Mouse (Mus musculus) midbrain, embryonic 12.5 days (tissue): Measurements from ENCODE around the gene Fkbp6. TPM values are rescaled to one million over a fixed set of nuclear protein-coding genes. Genes with fewer than 3 reads are reported as not detected.
A peak's percentile ranks its signal among the peaks of the same experiment; 100 is the strongest.

ENCODE experiments used
- ATAC-seq: fragments of 200-750 bp; cut with Nextera tagmentation; 2 replicates; pipeline ENCODE4 v1.8.0; 2017; ENCODE audit warnings: low read depth, moderate TSS enrichment, moderate library complexity; ENCODE audit not compliant: low FRiP score
- H3K27ac ChIP-seq: fragments of 300-500 bp; sonication (generic); replicated peaks from 2 replicates; pipeline ENCODE4 v1.5.1; 2016; ENCODE audit warnings: mild to moderate bottlenecking
- H3K27me3 ChIP-seq: fragments of 300-500 bp; sonication (generic); 2 replicates; pipeline ENCODE4 v1.6.1; 2016; ENCODE audit warnings: mild to moderate bottlenecking
- H3K36me3 ChIP-seq: fragments of 300-500 bp; sonication (generic); 2 replicates; pipeline ENCODE4 v1.6.1; 2016
- H3K4me1 ChIP-seq: fragments of 300-500 bp; sonication (generic); 2 replicates; pipeline ENCODE4 v1.6.1; 2016
- H3K4me2 ChIP-seq: fragments of 300-500 bp; sonication (generic); replicated peaks from 2 replicates; pipeline ENCODE4 v1.6.1; 2016; ENCODE audit warnings: mild to moderate bottlenecking, moderate library complexity
- H3K4me3 ChIP-seq: fragments of 300-500 bp; sonication (generic); 2 replicates; pipeline ENCODE4 v1.5.1; 2016; ENCODE audit warnings: mild to moderate bottlenecking
- H3K9ac ChIP-seq: fragments of 300-500 bp; sonication (generic); replicated peaks from 2 replicates; pipeline ENCODE4 v1.6.1; 2016; ENCODE audit warnings: mild to moderate bottlenecking, moderate library complexity
- H3K9me3 ChIP-seq: fragments of 300-500 bp; sonication (generic); 2 replicates; pipeline ENCODE4 v1.6.1; 2016; ENCODE audit warnings: mild to moderate bottlenecking
- WGBS: fragments of 180-500 bp; shearing (Covaris S2); methylation state at CpG from one replicate; pipeline ENCODE4 v1.1.7; 2016; 5-methylcytosine and 5-hydroxymethylcytosine counted together
- polyA plus RNA-seq: library from polyadenylated mRNA; unstranded; fragments of >200 nt; fragmentation: Nextera tagmentation; extraction: Ambion mirVana; gene quantifications from 2 replicates; pipeline ENCODE4 v1.2.1, GENCODE M21; 2016

Gene Fkbp6
- polyA plus RNA-seq, 1 experiment from 2014 or later: not detected

DNA sequence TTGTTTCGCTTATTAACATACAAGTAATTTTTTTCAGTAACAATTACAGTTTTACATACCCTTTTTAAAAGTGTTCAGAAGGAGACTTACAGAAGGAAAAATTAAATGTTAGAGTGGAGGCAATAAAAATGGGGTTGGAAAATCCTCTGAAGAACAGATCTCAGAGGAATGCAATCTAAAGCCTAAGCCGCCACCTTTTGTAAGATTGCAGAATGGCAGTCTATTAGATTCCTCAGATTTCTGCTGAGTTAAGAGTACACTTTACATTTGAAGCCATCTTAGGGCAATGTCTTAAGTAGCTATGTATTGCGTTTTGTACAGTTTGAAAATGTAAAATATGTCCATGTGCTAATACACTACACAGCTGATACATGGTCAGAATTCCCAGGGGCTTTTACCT, 47.4 kb downstream of the Fkbp6 start:
- H3K27me3 ChIP-seq: no peaks in the 10 kb centered on the region
- no peaks in the 10 kb centered on the region for H3K4me1 ChIP-seq
- H3K4me2 ChIP-seq: no peak overlapping the region
- no peaks in the 10 kb centered on the region for H3K36me3 ChIP-seq
- no peak overlapping the region for H3K9ac ChIP-seq
- no peak overlapping the region for H3K4me3 ChIP-seq
- WGBS: 80% methylated on average over 3 of the region's 3 CpGs
- H3K9me3 ChIP-seq: no peaks in the 10 kb centered on the region
- no peak overlapping the region for H3K27ac ChIP-seq
- ATAC-seq: no peak

DNA sequence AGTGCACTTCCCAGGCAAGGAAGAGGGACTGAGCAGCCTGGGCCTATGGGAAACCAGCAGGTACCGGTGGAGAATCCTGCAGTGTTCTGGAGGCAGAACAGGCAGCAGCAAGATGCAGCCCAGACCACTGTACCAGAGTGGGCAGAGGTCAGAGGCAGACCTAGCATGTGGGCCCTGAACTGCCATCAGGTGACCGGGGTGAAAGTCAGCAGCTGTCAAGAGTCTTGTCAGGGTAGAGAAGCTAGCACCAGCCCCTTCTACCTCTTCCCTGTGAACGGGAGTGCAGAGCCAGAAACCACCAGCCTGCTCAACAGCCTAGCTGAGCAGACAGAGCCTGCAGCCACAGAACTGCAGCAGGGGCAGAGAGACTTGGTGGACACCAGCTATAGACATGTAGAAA, 47.9 kb downstream of the Fkbp6 start:
- no peak overlapping the region for H3K4me3 ChIP-seq
- H3K9me3 ChIP-seq: no peaks in the 10 kb centered on the region
- no peak overlapping the region for H3K4me2 ChIP-seq
- no peaks in the 10 kb centered on the region for H3K36me3 ChIP-seq
- no peaks in the 10 kb centered on the region for H3K27me3 ChIP-seq
- H3K27ac ChIP-seq: no peak overlapping the region
- no peaks in the 10 kb centered on the region for H3K4me1 ChIP-seq
- no peak overlapping the region for H3K9ac ChIP-seq
- no peak for ATAC-seq
- WGBS: 36% methylated on average over 3 of the region's 3 CpGs

DNA sequence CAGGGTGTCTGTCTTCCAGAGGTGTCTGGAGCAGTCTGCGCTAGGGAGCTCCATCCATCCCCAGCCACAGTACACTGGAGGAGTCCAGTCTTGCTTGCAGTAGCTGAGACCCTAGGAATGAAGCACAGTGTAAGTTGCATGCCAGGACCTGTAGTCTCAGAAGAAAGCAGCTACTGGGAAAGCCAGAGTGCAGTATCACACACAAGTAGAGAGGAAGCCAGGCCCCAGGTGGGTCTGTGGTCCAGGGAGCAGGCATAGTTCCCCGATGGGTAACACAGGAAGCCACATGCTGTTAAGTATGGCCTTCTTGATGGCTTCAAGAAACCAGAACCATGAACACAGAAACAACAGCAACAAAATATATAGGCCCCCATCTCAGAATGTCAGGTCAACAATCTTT, 57.8 kb downstream of the Fkbp6 start:
- 83% methylated on average over 2 of the region's 2 CpGs for WGBS
- ATAC-seq: no peak

GRCm38 (mm10) chr5:135291193-135291592, 58.7 kb downstream of the Fkbp6 start:
- Histone ChIP-seq H3K4me3 (no peak overlapping the region), H3K9ac (no peak overlapping the region), H3K27ac (no peak overlapping the region), H3K4me1 (0 out of 2 replicates have a peak, but pooled peaks cover 4% of the 10 kb centered on the region), H3K27me3 (no peaks in the 10 kb centered on the region), H3K36me3 (no peaks in the 10 kb centered on the region), H3K4me2 (no peak overlapping the region), H3K9me3 (no peaks in the 10 kb centered on the region)
- WGBS: 48% methylated on average over 4 of the region's 4 CpGs
- ATAC-seq: no peak

More for the DNA sequence above, 57.8 kb downstream of the Fkbp6 start:
- Histone ChIP-seq H3K27ac (no peak overlapping the region), H3K4me1 (0 out of 2 replicates have a peak, but pooled peaks cover 4% of the 10 kb centered on the region), H3K36me3 (no peaks in the 10 kb centered on the region), H3K9ac (no peak overlapping the region), H3K4me2 (no peak overlapping the region), H3K9me3 (no peaks in the 10 kb centered on the region), H3K4me3 (no peak overlapping the region), H3K27me3 (no peaks in the 10 kb centered on the region)

DNA sequence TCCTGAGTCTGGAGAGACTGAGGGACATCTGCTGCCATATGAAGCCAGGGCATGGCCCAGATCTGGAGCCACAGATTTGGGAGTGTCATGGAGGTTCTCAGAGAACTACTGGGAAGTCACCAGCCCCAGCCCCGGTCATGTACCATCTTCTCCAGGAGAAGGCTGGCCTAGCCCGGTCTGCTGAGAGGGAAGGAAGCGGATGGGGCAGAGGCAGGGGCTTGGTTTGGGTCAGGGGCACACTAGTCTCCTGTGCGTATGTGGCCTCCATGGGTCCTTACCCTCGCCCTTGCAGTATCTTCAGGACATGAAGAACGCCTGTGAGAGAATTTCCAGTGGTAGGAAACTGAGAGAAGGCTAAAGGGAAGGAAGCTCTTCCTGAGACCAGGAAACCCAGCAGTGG, 59.1 kb downstream of the Fkbp6 start:
- no peak overlapping the region for H3K27ac ChIP-seq
- no peaks in the 10 kb centered on the region for H3K36me3 ChIP-seq
- 82% methylated on average over 6 of the region's 6 CpGs for WGBS
- no peaks in the 10 kb centered on the region for H3K27me3 ChIP-seq
- H3K9me3 ChIP-seq: no peaks in the 10 kb centered on the region
- no peak overlapping the region for H3K4me2 ChIP-seq
- H3K4me1 ChIP-seq: 0 out of 2 replicates have a peak, but pooled peaks cover 4% of the 10 kb centered on the region
- H3K9ac ChIP-seq: no peak overlapping the region
- H3K4me3 ChIP-seq: no peak overlapping the region
- no peak for ATAC-seq

DNA sequence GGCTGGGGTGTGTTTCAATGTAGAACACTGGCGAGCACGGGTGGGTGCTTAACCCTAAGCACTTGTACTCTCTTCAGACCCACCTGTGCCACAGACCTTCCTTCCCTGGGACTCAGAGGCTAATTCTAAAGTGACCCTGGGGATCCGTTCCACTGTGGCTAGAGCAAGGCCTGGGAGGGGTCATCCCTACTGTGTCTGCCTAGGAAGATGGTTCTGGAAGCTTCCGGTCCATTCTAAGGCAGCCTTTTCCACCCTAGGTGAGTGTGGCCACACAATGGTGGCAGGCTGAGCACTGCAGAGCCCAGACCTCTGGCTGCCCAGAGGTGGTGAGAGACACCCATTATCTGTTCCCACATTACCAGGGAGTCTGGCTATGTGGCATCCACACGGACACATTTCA, 62.9 kb downstream of the Fkbp6 start:
- no peak for ATAC-seq
- Histone ChIP-seq H3K4me1 (0 out of 2 replicates have a peak, but pooled peaks cover 4% of the 10 kb centered on the region), H3K27me3 (no peaks in the 10 kb centered on the region), H3K4me2 (no peak overlapping the region), H3K4me3 (no peak overlapping the region), H3K9me3 (no peaks in the 10 kb centered on the region), H3K27ac (no peak overlapping the region), H3K36me3 (no peaks in the 10 kb centered on the region), H3K9ac (no peak overlapping the region)
- 82% methylated on average over 5 of the region's 5 CpGs for WGBS

GRCm38 (mm10) chr5:135286185-135286584, 63.7 kb downstream of the Fkbp6 start:
- no peak overlapping the region for H3K4me2 ChIP-seq
- H3K9ac ChIP-seq: no peak overlapping the region
- WGBS: under 1% methylated on average over 6 of the region's 6 CpGs
- H3K27ac ChIP-seq: no peak overlapping the region
- H3K36me3 ChIP-seq: no peaks in the 10 kb centered on the region
- no peaks in the 10 kb centered on the region for H3K9me3 ChIP-seq
- H3K4me3 ChIP-seq: no peak overlapping the region
- 0 out of 2 replicates have a peak, but pooled peaks cover 2% of the 10 kb centered on the region for H3K4me1 ChIP-seq
- no peaks in the 10 kb centered on the region for H3K27me3 ChIP-seq
- ATAC-seq: peak; percentile 79

DNA sequence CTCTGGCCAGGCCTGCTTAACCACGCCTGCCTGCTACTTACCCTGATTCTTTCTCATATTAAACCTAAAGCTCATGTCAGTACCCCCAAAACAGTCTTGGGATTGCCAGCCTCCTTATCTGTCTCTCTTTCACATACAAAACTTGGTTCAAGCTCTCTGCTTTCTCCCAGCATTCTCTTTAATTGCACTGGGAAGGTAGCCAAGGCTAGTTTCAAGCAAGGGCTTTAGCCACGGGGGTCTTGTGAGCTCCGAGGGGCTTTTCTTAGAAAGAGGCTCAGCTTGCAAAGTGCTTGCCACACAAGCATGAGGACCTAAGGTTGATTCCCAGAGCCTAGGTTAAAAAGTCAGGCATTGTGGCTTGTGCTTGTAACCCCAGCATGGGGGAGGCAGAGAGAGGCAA, 64.6 kb downstream of the Fkbp6 start:
- Histone ChIP-seq H3K4me3 (no peak overlapping the region), H3K4me2 (no peak overlapping the region), H3K36me3 (no peaks in the 10 kb centered on the region), H3K27ac (no peak overlapping the region), H3K4me1 (no peaks in the 10 kb centered on the region), H3K9ac (no peak overlapping the region), H3K9me3 (no peaks in the 10 kb centered on the region), H3K27me3 (no peaks in the 10 kb centered on the region)
- 62% methylated on average over 3 of the region's 3 CpGs for WGBS
- ATAC-seq: no peak

GRCm38 (mm10) chr5:135280226-135280625, 69.6 kb downstream of the Fkbp6 start:
- Histone ChIP-seq H3K4me3 (no peak overlapping the region), H3K27ac (no peak overlapping the region), H3K36me3 (no peaks in the 10 kb centered on the region), H3K27me3 (peaks cover 16% of the 10 kb centered on the region), H3K4me1 (peaks cover 8% of the 10 kb centered on the region), H3K4me2 (no peak overlapping the region), H3K9ac (no peak overlapping the region), H3K9me3 (no peaks in the 10 kb centered on the region)
- no peak for ATAC-seq
- 87% methylated on average over 9 of the region's 9 CpGs for WGBS

GRCm38 (mm10) chr5:135276597-135276996, 73.2 kb downstream of the Fkbp6 start:
- WGBS: 3% methylated on average over 36 of the region's 36 CpGs
- peaks cover 30% of the 10 kb centered on the region for H3K4me1 ChIP-seq
- no peak overlapping the region for H3K27ac ChIP-seq
- H3K9ac ChIP-seq: no peak overlapping the region; the same call in 1 of the 2 replicates
- peak overlapping the region; percentile 46 for H3K4me2 ChIP-seq
- peaks cover 16% of the 10 kb centered on the region for H3K27me3 ChIP-seq
- H3K9me3 ChIP-seq: no peaks in the 10 kb centered on the region
- no peaks in the 10 kb centered on the region for H3K36me3 ChIP-seq
- peak overlapping the region; percentile 27 for H3K4me3 ChIP-seq
- ATAC-seq: no peak

DNA sequence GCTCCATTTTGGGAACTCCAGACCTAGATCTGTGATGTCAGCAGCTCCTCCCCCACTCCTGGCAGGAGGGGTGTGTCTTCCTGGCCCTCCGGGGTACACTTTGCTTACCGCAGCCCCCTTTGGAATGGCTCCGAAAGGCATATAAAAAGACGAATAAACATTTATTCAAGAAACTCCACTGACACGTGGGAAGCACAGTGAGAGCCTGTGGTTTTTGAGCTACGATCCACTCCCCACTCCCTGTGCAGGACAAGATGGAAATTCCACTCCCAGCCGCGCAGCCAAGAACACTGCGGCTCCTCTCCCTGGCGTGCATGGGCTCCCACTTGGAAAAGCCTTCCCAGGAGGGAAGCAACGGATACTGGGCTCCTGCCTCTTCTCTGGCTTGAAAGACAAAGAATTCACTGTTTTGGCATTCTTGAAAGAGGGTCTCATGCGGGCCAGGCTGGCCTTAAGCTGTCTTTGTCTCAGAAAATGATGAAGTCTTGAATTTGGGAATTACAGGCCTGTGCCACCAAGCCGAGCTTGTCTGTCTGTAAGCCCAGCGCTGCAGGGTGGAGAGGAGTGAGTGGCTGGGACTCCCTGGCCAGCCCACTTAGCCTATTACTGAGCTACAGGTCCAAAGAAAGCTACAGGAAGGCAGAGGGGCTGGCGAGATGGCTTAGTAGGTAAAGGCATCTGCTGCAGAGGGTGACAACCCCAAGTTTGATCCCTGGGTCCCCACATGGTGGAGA, 75.0 kb downstream of the Fkbp6 start:
- Histone ChIP-seq H3K9ac (0 out of 2 replicates have a peak overlapping the region, but pooled peaks have one; percentile 11), H3K4me2 (peak overlapping the region; percentile 26), H3K27ac (peak overlapping the region; percentile 71), H3K9me3 (no peaks in the 10 kb centered on the region), H3K36me3 (no peaks in the 10 kb centered on the region), H3K4me3 (0 out of 2 replicates have a peak overlapping the region, but pooled peaks have one; percentile 6), H3K27me3 (peaks cover 16% of the 10 kb centered on the region), H3K4me1 (peaks cover 33% of the 10 kb centered on the region)
- WGBS: 9% methylated on average over 15 of the region's 15 CpGs
- no peak for ATAC-seq

GRCm38 (mm10) chr5:135271563-135272165, 78.2 kb downstream of the Fkbp6 start:
- H3K9ac ChIP-seq: no peak overlapping the region
- no peak overlapping the region for H3K4me2 ChIP-seq
- peaks cover 11% of the 10 kb centered on the region for H3K27me3 ChIP-seq
- H3K27ac ChIP-seq: peak overlapping the region; percentile 25; the same call in 1 of the 2 replicates
- H3K9me3 ChIP-seq: no peaks in the 10 kb centered on the region
- ATAC-seq: no peak
- H3K4me3 ChIP-seq: no peak overlapping the region
- H3K36me3 ChIP-seq: no peaks in the 10 kb centered on the region
- peaks cover 30% of the 10 kb centered on the region for H3K4me1 ChIP-seq
- 59% methylated on average over 12 of the region's 12 CpGs for WGBS
